Mouse (Mus musculus): ENCODE results near the gene Rnf216.

The Rnf216 gene

DNA sequence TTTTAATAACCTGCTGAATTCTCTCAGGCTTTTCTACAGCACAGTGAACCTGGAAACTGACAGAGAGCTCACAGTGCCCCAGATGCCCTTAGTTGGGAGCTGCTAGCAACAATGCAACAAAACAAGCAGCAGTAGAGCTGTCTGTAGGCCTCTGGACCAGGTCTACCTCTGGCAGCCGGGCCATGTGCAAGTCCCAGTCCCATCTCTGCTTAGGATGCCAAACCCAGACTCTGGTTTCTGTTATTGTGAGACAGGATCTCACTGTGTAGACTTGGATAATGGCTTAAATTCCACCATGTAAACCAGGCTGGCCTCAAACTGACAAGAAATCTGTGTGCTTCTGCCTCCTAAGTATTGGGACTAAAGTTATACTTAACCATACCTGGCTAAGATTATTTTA is 11.2 kb downstream of the Rnf216 start:
- DNase-seq (ENCODE audit: extremely low spot score, low spot score), result no peak

- DNase-seq (ENCODE audit: extremely low spot score, low spot score), result no peak
Observed at GRCm38 (mm10) chr5:143095256-143095655, 17.5 kb downstream of the Rnf216 start.

DNA sequence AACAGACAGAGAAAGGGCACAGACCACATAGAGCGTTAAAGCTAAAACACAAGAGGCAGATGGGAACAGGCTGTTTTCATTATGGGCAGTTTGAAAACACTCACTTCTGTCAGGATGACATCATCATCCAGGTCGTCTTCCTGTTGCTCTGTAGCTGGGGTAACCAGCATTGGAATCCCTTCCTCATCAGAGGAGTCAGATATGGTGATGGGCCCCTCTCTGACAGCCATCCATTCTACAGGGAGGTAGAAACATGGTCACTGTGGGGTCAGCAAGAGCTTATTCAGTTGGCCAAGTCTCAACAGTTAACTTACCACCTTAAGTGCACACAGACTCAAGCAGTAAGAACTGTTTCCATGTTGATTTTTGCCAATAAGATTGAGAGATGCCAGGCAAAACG is 19.9 kb downstream of the Rnf216 start:
- no peak for DNase-seq (ENCODE audit: extremely low spot score, low spot score)

DNA sequence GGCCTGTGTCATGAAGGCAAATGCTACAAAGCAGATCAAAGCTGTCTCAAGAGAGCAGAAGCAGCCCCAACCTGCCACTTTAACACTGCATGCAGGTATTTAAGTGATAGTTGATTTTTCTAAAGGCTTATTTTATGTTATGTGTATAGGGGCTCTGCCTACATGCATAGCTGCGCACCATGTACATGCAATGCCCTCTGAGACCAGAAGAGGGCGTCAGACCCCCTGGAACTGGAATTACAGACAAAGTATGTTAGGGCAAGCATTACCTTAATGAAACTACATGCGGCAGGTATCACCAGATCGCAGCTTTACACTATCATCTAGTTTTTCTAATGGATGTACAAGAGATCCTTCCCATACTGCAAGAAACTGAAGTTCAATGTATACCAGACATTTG is 27.9 kb downstream of the Rnf216 start:
- peak; percentile 30 for DNase-seq (ENCODE audit: extremely low spot score, low spot score)

- no peak for DNase-seq (ENCODE audit: extremely low spot score, low spot score)
Observed at GRCm38 (mm10) chr5:143079806-143080205, 33.0 kb downstream of the Rnf216 start.

DNA sequence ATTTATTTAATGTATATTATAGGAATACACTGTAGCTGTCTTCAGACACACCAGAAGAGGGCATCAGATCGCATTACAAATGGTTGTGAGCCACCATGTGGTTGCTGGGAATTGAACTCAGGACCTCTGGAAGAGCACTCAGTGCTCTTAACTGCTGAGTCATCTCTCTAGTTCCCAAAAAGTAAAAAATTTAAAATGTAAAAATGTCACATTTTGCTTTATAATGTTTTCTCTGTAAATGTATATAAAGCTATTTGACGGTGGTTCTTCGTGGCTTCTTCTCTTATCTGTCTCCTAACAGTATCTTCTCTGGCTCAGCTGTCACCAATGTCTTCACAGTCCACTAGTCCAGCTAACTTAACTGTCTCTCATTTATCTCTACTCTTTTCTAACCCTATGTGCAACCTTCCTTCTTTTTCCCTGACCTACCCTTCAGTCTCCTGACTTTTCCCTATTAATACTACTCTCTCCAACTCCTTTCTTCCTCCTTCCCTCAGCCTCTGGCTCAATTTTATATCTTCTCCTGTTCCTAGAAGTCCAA is 36.1 kb downstream of the Rnf216 start:
- no peak for DNase-seq (ENCODE audit: extremely low spot score, low spot score)

GRCm38 (mm10) chr5:143075987-143076386 is 36.8 kb downstream of the Rnf216 start:
- no peak for DNase-seq (ENCODE audit: extremely low spot score, low spot score)

- no peak for DNase-seq (ENCODE audit: extremely low spot score, low spot score)
Observed at GRCm38 (mm10) chr5:143069048-143069447, 43.7 kb downstream of the Rnf216 start.

GRCm38 (mm10) chr5:143068382-143068781 is 44.4 kb downstream of the Rnf216 start:
- DNase-seq (ENCODE audit: extremely low spot score, low spot score), result no peak

GRCm38 (mm10) chr5:143066551-143066958 is 46.2 kb downstream of the Rnf216 start:
- DNase-seq (ENCODE audit: extremely low spot score, low spot score), result peak; percentile 51

GRCm38 (mm10) chr5:143066096-143066495 is 46.7 kb downstream of the Rnf216 start:
- DNase-seq (ENCODE audit: extremely low spot score, low spot score), result no peak

GRCm38 (mm10) chr5:143065230-143065629 is 47.6 kb downstream of the Rnf216 start:
- no peak for DNase-seq (ENCODE audit: extremely low spot score, low spot score)

GRCm38 (mm10) chr5:143062251-143062650 is 50.5 kb downstream of the Rnf216 start:
- no peak for DNase-seq (ENCODE audit: extremely low spot score, low spot score)

- no peak for DNase-seq (ENCODE audit: extremely low spot score, low spot score)
Observed at GRCm38 (mm10) chr5:143061511-143061910, 51.3 kb downstream of the Rnf216 start.

GRCm38 (mm10) chr5:143060774-143061385 is 51.9 kb downstream of the Rnf216 start:
- DNase-seq (ENCODE audit: extremely low spot score, low spot score), result peak; percentile 25

- DNase-seq (ENCODE audit: extremely low spot score, low spot score), result no peak
Observed at GRCm38 (mm10) chr5:143059958-143060357, 52.8 kb downstream of the Rnf216 start.

DNA sequence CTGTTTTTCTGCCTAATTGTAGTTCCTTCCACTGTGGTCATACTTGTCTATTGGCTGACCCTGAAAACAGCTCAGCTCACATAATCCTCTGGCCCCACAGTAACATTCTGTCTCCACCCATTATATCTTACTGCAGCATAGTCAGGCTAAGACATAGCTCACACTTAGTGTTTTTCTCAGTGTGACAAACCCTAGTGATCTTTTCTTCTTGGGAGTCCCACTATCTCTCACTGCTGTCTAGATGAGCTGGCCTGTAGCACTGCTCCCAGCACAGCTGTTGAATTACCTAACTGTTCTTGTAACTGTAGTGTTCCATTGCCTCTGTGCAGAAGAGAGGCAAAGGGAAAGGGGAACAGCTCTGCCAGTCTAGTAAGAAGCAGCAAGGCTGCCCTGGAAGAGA is 53.6 kb downstream of the Rnf216 start:
- DNase-seq (ENCODE audit: extremely low spot score, low spot score), result no peak

DNA sequence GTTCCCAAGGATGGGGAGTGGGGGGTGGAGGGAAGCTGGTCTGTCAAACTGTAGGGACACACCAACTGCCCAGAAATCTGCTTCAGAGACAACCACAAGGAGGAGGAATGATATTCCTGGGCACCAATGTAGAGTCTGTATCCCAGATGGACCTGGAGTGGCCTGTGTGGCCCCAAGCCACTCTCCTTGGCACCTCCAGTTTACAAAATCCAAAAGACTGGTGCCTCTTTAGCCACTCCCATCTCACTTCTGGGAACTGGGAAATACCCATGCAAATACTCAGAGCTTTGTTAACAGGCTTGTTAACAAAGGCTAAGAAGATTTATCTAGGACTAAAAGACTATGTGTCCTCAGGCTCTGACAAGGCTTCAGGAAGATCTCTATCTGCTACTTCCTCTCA is 54.1 kb downstream of the Rnf216 start:
- no peak for DNase-seq (ENCODE audit: extremely low spot score, low spot score)

DNA sequence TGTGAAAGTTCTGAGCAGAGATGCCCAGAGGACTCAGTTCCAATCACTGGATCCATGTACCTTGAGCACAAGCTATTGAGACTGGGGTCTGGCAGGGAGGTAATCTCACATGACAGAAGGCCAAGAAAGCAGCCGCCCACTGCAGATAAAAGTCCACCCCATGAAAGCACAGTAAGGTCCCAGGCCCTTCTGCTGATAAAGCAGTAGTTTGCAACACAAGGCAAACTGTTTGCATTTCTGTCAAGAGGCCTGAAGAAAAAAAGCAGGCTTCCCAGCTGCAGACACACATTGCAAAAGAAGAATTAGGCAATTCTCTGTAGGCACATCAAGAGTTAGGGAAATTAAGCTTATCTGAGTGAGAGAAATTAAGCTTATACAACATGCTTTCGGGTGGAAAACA is 54.6 kb downstream of the Rnf216 start:
- no peak for DNase-seq (ENCODE audit: extremely low spot score, low spot score)

GRCm38 (mm10) chr5:143057753-143058152 is 55.0 kb downstream of the Rnf216 start:
- no peak for DNase-seq (ENCODE audit: extremely low spot score, low spot score)

DNA sequence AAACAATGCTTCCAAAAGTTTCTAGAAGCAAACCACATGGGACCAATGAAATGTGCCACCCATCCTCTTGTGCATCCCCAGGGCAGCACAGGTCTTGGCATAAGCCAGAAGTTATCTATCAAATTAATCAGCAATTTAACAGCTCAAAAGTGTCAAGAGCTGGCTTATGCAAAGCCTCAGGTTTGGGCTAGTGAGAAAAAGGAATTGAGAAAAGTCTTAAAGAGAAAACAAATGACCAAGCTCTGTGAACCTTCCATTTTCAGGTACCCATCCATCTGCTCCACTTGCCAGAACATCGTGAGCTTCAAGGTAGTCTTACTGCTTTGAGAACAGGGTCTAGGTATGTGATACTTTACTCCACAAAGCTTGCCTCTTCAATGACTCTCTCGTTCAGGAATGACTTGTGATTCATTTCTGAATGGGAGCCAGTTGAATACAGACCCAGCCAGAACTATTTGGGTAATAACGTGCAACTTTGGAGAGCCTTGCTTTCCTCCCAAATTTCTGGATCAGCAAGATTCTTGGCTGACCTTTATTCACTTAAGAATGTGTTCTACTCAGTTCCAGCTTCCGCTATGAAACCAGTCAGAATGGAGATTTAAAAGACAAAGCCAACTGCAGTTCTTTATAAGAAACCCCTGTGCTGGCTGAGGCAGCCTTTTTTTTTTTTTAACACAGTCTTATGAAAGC is 56.5 kb downstream of the Rnf216 start:
- DNase-seq (ENCODE audit: extremely low spot score, low spot score), result no peak

GRCm38 (mm10) chr5:143055501-143056125 is 57.2 kb downstream of the Rnf216 start:
- no peak for DNase-seq (ENCODE audit: extremely low spot score, low spot score)
